Mouse (Mus musculus): ENCODE results near the gene Cdh22.

DNA sequence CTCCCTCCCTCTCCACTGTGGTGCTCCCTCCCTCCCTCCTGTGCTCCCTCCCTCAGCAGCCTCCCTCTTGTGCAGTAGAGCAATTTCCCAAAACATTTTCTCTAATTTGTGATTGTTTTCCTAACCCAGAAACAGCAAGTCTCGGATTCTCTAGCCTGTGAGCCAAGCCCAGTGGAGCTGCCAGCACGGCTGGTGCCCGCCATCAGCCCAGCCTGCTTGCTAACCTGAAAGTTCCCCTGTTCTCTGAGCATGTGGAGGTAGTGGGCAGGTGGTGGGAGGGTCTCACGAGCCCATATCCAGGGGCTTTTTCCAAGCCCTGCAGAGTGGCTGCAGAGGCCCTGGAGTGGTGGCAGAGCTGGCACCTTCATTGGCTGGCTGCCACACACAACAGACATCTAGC, 10.8 kb downstream of the Cdh22 start:
- TF ChIP-seq POLR2A (IDR thresholded peaks at IDR 0.05; ENCODE audit: borderline replicate concordance, control insufficient read depth, low read depth, low read length) (no peak), CTCF (IDR thresholded peaks at IDR 0.05; ENCODE audit: control insufficient read depth, insufficient read depth, low read length) (no peak)

All from bone marrow, adult 2 months (tissue).